15 mouse cellular contexts compared by ENCODE assay signal in the genomic region with DNA sequence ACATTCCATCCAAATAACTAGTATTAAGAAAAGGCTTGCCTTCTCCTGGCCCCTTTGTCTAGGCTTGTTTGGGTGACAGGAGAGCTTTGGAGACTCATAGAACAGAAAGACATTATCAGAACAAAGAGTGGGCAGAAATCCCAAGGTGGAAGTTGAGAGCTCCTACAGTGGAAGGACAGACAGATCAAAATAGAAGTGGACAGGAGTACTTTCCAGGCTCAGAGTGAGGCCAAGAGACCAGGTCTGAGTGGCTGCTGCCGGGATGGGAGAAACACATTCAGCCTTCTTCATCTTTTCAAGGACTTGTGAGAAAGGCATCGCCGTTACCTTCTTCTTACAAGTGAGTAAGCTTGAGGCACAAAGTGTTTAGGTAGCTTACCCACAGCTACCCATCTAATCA.
"Had no signal": no experiment of that assay in that cellular context is flagged by ENCODE, and none has a peak within 500 bp of the region (broad histone marks: within the 10 kb centered on the region; RNA-seq: fewer than 3 reads in every experiment).

No protein-coding gene starts in this region.

- H3K36me3 ChIP-seq: limb, embryonic 15.5 days; liver, embryonic 13.5 days had no signal

- H3K9me3 ChIP-seq: limb, embryonic 15.5 days; liver, embryonic 13.5 days had no signal

- H3K27me3 ChIP-seq: limb, embryonic 15.5 days; liver, embryonic 13.5 days had no signal

- H3K9ac ChIP-seq: limb, embryonic 15.5 days; liver, embryonic 13.5 days had no signal

- H3K27ac ChIP-seq: kidney, postnatal 0 days; limb, embryonic 15.5 days; liver, embryonic 13.5 days; stomach, postnatal 0 days had no signal

- H3K4me2 ChIP-seq: limb, embryonic 15.5 days; liver, embryonic 13.5 days; midbrain, embryonic 11.5 days had no signal

- H3K4me3 ChIP-seq: limb, embryonic 15.5 days; liver, embryonic 13.5 days had no signal

- DNase-seq: kidney, adult 18-20 months; kidney, postnatal 36 days; layer of hippocampus, postnatal 36 days; left cerebral cortex, postnatal 4 days; liver, embryonic 13.5 days; lung, adult 2 months; lung, postnatal 14 days; lung, postnatal 4 days; midbrain, embryonic 14.5 days; thymus, adult 18-20 months; thymus, postnatal 36 days had no signal
